Mouse (Mus musculus) megakaryocyte-erythroid progenitor cell, adult 5-6 weeks (primary cell): ENCODE data around the gene Oscp1. TPM values are rescaled to one million over a fixed set of nuclear protein-coding genes. Genes with fewer than 3 reads are reported as not detected.
A peak's percentile ranks its signal among the peaks of the same experiment; 100 is the strongest.

Experiments
- ATAC-seq: replicated peaks from 2 replicates; pipeline ENCODE4 v1.8.0; 2016; ENCODE audit warnings: mild to moderate bottlenecking, inconsistent platforms; ENCODE audit not compliant: severe bottlenecking, poor library complexity, low FRiP score, low TSS enrichment
- total RNA-seq, 2 experiments: library from RNA; stranded (forward) in 1 of 2; stranded (reverse) in 1 of 2; fragments of 200-1000, 215-1000 nt in 1 of 2; fragments of >200 nt in 1 of 2; fragmentation: Nextera tagmentation in 1 of 2; gene quantifications; 2 replicates each; pipeline ENCODE4 v1.2.3; 2014 to 2017

Oscp1 gene
- total RNA-seq, 2 experiments from 2014 or later, result 0.90 to 22.0 TPM

GRCm38 (mm10) chr4:126105131-126105783 is 46.9 kb downstream of the Oscp1 start:
- ATAC-seq, result no peak

GRCm38 (mm10) chr4:126108061-126108740 is 49.8 kb downstream of the Oscp1 start:
- no peak for ATAC-seq

GRCm38 (mm10) chr4:126109613-126110373 is 51.4 kb downstream of the Oscp1 start:
- ATAC-seq, result no peak

DNA sequence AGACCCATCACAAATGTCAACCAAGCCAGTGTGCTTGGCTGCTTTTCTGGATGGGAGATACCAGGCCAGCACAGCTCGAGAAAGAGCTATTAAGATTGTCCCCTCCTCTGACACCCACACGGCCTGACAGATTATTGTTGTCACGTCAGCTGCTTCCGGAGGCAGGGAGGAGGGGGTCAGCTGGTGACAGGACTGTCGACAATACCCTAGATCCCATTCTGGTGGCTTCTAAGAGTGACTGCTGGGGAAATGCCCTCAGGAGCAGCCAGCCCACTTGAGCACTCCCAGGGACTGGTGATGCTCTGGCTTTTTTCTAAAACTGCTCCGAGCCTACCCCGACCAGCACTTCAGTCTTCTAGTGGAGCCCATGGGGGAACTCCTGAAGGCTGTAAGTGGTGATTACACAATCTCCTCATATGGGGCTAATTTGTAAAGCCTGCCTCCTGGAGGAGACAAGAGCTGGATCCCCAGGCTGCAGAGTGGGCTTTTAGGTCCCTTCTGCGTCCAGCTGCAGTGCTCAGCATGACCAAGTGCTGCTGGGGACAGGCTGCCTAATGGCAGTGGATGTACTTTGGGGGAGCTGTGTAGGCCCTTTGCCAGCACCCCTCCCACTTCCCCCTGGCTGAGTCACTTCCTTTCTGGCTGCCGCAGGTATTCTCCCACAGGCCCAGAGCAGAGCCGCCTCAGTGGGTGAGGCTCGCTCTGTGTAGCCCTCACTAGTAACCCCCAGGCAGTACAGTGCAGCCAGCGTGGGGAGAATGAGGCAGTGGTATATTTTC is 52.2 kb downstream of the Oscp1 start:
- ATAC-seq, result peak; percentile 76

DNA sequence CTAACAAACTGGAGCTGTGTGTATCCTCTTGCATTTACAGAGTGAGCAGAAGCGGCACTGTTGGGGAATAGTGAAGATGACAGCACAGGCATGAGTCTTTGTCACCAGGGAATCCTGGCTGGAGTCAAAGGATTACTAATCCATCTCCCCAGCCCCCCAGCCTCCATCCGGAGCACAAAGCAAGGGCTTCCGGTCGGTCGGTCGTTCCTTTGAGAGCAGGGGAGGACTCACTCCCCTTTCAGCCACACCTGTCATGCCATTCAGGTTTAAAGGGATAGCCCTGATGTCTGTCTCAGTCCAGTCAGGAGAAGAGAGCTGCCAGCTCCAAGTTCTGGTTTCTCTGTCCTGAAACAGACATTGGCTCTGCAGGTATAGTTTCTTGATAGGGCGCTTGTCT is 52.8 kb downstream of the Oscp1 start:
- ATAC-seq, result no peak

- ATAC-seq, result no peak
Measured at GRCm38 (mm10) chr4:126113243-126113642, 54.9 kb downstream of the Oscp1 start.

DNA sequence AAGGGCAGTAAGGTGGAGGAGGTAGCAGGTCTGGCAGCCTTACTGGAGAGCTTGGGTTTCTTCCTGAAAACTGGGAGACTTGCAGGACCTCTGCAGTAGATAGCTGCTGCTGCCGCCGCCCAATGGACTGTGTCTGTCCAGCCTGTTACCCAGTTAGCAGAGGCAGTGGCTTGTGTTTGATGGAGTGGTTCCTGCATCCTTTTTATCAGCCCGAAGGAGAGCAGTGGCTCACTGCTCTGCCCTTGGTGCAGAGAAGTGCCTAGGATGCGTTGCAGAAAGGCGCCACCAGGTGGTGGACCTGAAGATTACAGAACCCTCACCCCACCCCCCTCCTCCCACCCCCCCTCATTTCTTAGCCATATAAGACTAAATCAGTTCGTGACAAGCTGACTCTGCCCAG is 55.6 kb downstream of the Oscp1 start:
- ATAC-seq, result peak; percentile 43; the same call in 1 of the 2 replicates

DNA sequence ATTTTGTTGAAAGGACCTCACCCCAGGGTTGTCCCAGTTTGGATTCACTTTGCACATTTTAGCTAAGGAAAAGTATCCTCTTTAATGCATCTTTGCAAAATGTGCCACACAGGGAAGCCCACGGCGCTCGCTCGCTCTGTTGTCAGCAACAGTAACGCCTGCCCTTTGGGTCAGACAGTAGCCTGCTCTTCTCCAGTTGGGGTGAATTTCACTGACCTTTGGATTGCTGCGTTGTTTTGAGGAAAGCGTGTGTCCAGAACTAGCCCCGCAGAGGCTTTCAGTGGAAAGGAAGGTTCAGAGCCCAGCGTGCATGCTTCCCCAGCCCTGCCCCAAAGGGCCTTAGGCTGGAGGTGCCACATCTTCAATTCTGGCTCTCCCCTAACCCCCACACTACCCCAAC is 57.0 kb downstream of the Oscp1 start:
- ATAC-seq, result no peak

- ATAC-seq, result no peak
Measured at GRCm38 (mm10) chr4:126115871-126116521, 57.6 kb downstream of the Oscp1 start.

DNA sequence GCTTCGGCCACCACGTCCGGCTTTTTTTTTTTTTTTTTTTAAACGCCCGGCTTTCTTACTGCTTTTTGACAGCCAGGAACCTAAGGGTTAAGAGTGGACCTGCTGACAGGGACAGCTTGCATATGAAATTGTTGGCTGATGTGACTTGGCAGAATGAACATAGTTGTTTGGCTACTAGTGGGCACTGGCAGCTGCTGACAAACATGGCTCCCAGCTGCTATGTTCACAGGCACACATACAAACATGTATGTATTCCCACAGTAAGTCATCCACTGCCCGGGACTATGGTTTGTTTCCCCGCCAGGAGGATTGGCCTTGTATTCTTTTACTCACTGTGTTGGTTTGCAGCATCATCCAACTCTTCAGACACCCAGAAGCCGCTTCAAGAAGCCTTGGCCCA is 58.8 kb downstream of the Oscp1 start:
- ATAC-seq, result no peak

DNA sequence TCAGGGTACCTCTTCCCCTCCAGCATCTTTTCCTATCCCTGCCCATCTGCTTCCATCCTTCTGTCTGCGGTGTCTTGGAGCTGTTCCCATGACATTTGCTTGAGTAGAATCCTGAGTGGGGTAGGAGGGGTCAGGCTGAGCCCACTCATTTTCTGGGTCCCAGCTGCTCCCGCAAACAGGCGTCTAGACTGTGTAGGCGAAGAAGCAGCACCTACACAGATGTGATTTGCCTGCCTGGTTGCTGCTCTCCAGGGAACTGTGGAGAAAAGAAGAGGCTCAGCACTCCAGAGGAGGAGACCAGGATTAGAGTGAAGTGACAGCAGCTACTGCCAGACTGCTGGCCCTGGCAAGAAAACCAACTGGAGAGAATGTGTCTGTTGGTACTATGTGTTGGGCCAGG is 60.3 kb downstream of the Oscp1 start:
- ATAC-seq, result no peak

GRCm38 (mm10) chr4:126119051-126119450 is 60.7 kb downstream of the Oscp1 start:
- ATAC-seq, result no peak

- ATAC-seq, result no peak
Measured at GRCm38 (mm10) chr4:126120052-126120451, 61.7 kb downstream of the Oscp1 start.

GRCm38 (mm10) chr4:126120506-126120905 is 62.1 kb downstream of the Oscp1 start:
- ATAC-seq, result no peak

DNA sequence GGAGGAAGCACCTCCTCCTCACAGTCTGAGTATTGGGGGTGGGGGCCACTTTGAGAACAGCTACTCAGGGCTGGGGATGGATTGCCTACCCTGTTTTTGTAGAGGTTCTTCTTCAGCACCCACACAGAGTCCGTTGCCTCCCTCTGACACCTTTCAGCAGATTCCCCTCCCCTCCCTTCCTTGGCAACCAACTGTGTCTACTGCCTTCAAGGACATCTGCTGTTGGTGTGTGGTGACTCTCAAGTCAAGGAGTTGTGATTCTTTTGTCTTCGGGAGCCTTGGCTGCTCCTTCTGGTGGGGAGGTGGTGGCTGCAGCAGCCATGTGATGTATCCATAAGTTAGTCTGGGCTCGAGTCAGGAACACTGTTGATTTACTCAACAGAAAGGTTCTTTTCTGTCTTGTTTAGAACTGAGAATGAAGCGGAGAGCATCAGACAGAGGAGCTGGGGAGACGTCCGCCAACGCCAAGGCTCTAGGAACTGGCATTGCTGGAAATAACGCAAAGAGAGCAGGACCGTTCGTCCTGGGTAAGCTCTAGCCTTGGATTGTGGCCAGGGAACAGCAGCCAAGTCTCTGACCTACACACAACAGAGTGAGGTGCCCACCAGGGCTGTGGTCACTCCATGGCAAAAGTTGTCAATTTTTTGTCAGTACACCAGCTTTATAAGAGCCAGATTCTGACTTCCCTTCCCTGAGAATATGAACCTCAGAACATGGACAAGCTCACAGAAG is 65.1 kb downstream of the Oscp1 start:
- ATAC-seq, result no peak

- no peak for ATAC-seq
Measured at GRCm38 (mm10) chr4:126130502-126130901, 72.1 kb downstream of the Oscp1 start.

- no peak for ATAC-seq
Measured at GRCm38 (mm10) chr4:126131290-126132121, 73.1 kb downstream of the Oscp1 start.
